Mouse (Mus musculus) T-cell, adult 2 months (primary cell): ENCODE results near the gene Rbms2.
"Not testable (repeated sequence)": the region's sequence is repeated elsewhere in the genome, so short reads cannot be mapped to it uniquely, and the experiment has no call there.

Source experiments
- DNase-seq: peaks from one replicate; pipeline ENCODE4 v3.0.0; 2022; ENCODE audit warnings: low spot score

Rbms2 gene

GRCm38 (mm10) chr10:128192030-128192766, 12.1 kb upstream of the Rbms2 start:
- DNase-seq, result not testable (repeated sequence)

GRCm38 (mm10) chr10:128191472-128191871, 11.4 kb upstream of the Rbms2 start:
- DNase-seq, result no peak

GRCm38 (mm10) chr10:128188242-128188877, 8.3 kb upstream of the Rbms2 start:
- peak; percentile 59 for DNase-seq

- no peak for DNase-seq
Measured at GRCm38 (mm10) chr10:128187181-128187605, 7.1 kb upstream of the Rbms2 start.

- DNase-seq, result peak; percentile 70
Measured at GRCm38 (mm10) chr10:128185959-128186358, 5.9 kb upstream of the Rbms2 start.

GRCm38 (mm10) chr10:128185277-128185940, 5.3 kb upstream of the Rbms2 start:
- DNase-seq, result no peak

GRCm38 (mm10) chr10:128184296-128184695, 4.2 kb upstream of the Rbms2 start:
- no peak for DNase-seq

GRCm38 (mm10) chr10:128177316-128177715, 2.8 kb downstream of the Rbms2 start:
- DNase-seq, result no peak

- DNase-seq, result peak; percentile 74
Measured at GRCm38 (mm10) chr10:128175996-128176755, 3.9 kb downstream of the Rbms2 start.

- no peak for DNase-seq
Measured at GRCm38 (mm10) chr10:128175302-128175701, 4.8 kb downstream of the Rbms2 start.

- DNase-seq, result not testable (repeated sequence)
Measured at GRCm38 (mm10) chr10:128171348-128171747, 8.7 kb downstream of the Rbms2 start.

- DNase-seq, result no peak
Measured at GRCm38 (mm10) chr10:128167091-128167490, 13.0 kb downstream of the Rbms2 start.

- DNase-seq, result not testable (repeated sequence)
Measured at GRCm38 (mm10) chr10:128165726-128166125, 14.4 kb downstream of the Rbms2 start.

- no peak for DNase-seq
Measured at GRCm38 (mm10) chr10:128153978-128154377, 26.1 kb downstream of the Rbms2 start.

- DNase-seq, result no peak
Measured at GRCm38 (mm10) chr10:128150941-128151340, 29.2 kb downstream of the Rbms2 start.

- DNase-seq, result peak; percentile 10
Measured at GRCm38 (mm10) chr10:128149592-128149991, 30.5 kb downstream of the Rbms2 start.

GRCm38 (mm10) chr10:128148789-128149365, 31.2 kb downstream of the Rbms2 start:
- no peak for DNase-seq

GRCm38 (mm10) chr10:128144961-128145360, 35.1 kb downstream of the Rbms2 start:
- DNase-seq, result no peak

- DNase-seq, result no peak
Measured at GRCm38 (mm10) chr10:128143659-128144058, 36.4 kb downstream of the Rbms2 start.

GRCm38 (mm10) chr10:128142165-128142564, 37.9 kb downstream of the Rbms2 start:
- no peak for DNase-seq

GRCm38 (mm10) chr10:128140236-128140952, 39.7 kb downstream of the Rbms2 start:
- DNase-seq, result peak; percentile 59
